Mouse (Mus musculus): ENCODE results near the gene Defa34. TPM values are rescaled to one million over a fixed set of nuclear protein-coding genes. Genes with fewer than 3 reads are reported as not detected.
"Not testable (repeated sequence)": the region's sequence is repeated elsewhere in the genome, so short reads cannot be mapped to it uniquely, and the experiment has no call there.

Gene Defa34
- not detected in 2 replicates for polyA plus RNA-seq (2016; fragmentation: Nextera tagmentation; extraction: Ambion mirVana)

- not testable (repeated sequence) for DNase-seq (ENCODE audit: low spot score); H3K36me3 ChIP-seq; H3K4me3 ChIP-seq; H3K4me1 ChIP-seq; H3K27ac ChIP-seq; H3K9me3 ChIP-seq; H3K27me3 ChIP-seq (ENCODE audit: insufficient read depth, poor library complexity, severe bottlenecking)
- 100% methylated on average over 1 of the region's 1 CpGs for WGBS
Observed at GRCm38 (mm10) chr8:21665497-21665896, at the start of gene Defa34. Gene Defa34 (plus strand): TSS chr8:21665797.

GRCm38 (mm10) chr8:21617883-21618282 lies 47.7 kb upstream of the Defa34 start, which contains the start of gene Defa26:
Gene Defa26 (plus strand): TSS chr8:21618183.
- not testable (repeated sequence) for H3K36me3 ChIP-seq; H3K4me3 ChIP-seq; H3K4me1 ChIP-seq; H3K27me3 ChIP-seq (ENCODE audit: insufficient read depth, poor library complexity, severe bottlenecking); H3K27ac ChIP-seq; DNase-seq (ENCODE audit: low spot score); H3K9me3 ChIP-seq
- 67% methylated on average over 1 of the region's 1 CpGs for WGBS

GRCm38 (mm10) chr8:21655480-21655879 lies 10.1 kb upstream of the Defa34 start, which contains the start of gene Defa17:
Gene Defa17 (plus strand): TSS chr8:21655780.
- WGBS, result 50% methylated on average over 1 of the region's 2 CpGs
- not testable (repeated sequence) for DNase-seq (ENCODE audit: low spot score); H3K27me3 ChIP-seq (ENCODE audit: insufficient read depth, poor library complexity, severe bottlenecking); H3K27ac ChIP-seq; H3K9me3 ChIP-seq; H3K36me3 ChIP-seq; H3K4me3 ChIP-seq; H3K4me1 ChIP-seq

- H3K36me3 ChIP-seq; H3K4me3 ChIP-seq; H3K27ac ChIP-seq; H3K27me3 ChIP-seq (ENCODE audit: insufficient read depth, poor library complexity, severe bottlenecking); H3K4me1 ChIP-seq; H3K9me3 ChIP-seq; DNase-seq (ENCODE audit: low spot score): not testable (repeated sequence)
- WGBS, result 63% methylated on average over 2 of the region's 2 CpGs
Observed at GRCm38 (mm10) chr8:21703545-21703944, 37.9 kb downstream of the Defa34 start, which contains the start of gene AY761184. Gene AY761184 (minus strand): TSS chr8:21703645.

Other genes with a start within 250 kb of the Defa34 start
- not detected in 2 replicates for gene Defa36, start 238.4 kb upstream of the Defa34 start, polyA plus RNA-seq (2016; fragmentation: Nextera tagmentation; extraction: Ambion mirVana)
- gene Gm7849, start 209.2 kb upstream of the Defa34 start, polyA plus RNA-seq (2016; fragmentation: Nextera tagmentation; extraction: Ambion mirVana), result not detected in 2 replicates
- gene Defa20, start 156.5 kb upstream of the Defa34 start, polyA plus RNA-seq (2016; fragmentation: Nextera tagmentation; extraction: Ambion mirVana), result not detected in 2 replicates
- not detected in 2 replicates for gene Defa32, start 136.8 kb upstream of the Defa34 start, polyA plus RNA-seq (2016; fragmentation: Nextera tagmentation; extraction: Ambion mirVana)
- gene Defa37, start 100.4 kb upstream of the Defa34 start, polyA plus RNA-seq (2016; fragmentation: Nextera tagmentation; extraction: Ambion mirVana), result not detected in 2 replicates
- gene Defa28, start 82.8 kb upstream of the Defa34 start, polyA plus RNA-seq (2016; fragmentation: Nextera tagmentation; extraction: Ambion mirVana), result not detected in 2 replicates
- not detected in 2 replicates for gene Gm7861, start 71.3 kb upstream of the Defa34 start, polyA plus RNA-seq (2016; fragmentation: Nextera tagmentation; extraction: Ambion mirVana)
- not detected in 2 replicates for gene Defa26, start 47.6 kb upstream of the Defa34 start, polyA plus RNA-seq (2016; fragmentation: Nextera tagmentation; extraction: Ambion mirVana)
- gene Defa17, start 10.0 kb upstream of the Defa34 start, polyA plus RNA-seq (2016; fragmentation: Nextera tagmentation; extraction: Ambion mirVana), result not detected in 2 replicates
- gene AY761184, start 37.8 kb downstream of the Defa34 start, polyA plus RNA-seq (2016; fragmentation: Nextera tagmentation; extraction: Ambion mirVana), result not detected in 2 replicates
- not detected in 2 replicates for gene Defa24, start 68.7 kb downstream of the Defa34 start, polyA plus RNA-seq (2016; fragmentation: Nextera tagmentation; extraction: Ambion mirVana)
- gene Defb50, start 157.7 kb downstream of the Defa34 start, polyA plus RNA-seq (2016; fragmentation: Nextera tagmentation; extraction: Ambion mirVana), result not detected in 2 replicates
- gene Defb2, start 174.1 kb downstream of the Defa34 start, polyA plus RNA-seq (2016; fragmentation: Nextera tagmentation; extraction: Ambion mirVana), result not detected in 2 replicates
- gene Defb10, start 193.1 kb downstream of the Defa34 start, polyA plus RNA-seq (2016; fragmentation: Nextera tagmentation; extraction: Ambion mirVana), result not detected in 2 replicates
- gene Defb9, start 219.6 kb downstream of the Defa34 start, polyA plus RNA-seq (2016; fragmentation: Nextera tagmentation; extraction: Ambion mirVana), result not detected in 2 replicates
- gene Defb11, start 240.6 kb downstream of the Defa34 start, polyA plus RNA-seq (2016; fragmentation: Nextera tagmentation; extraction: Ambion mirVana), result not detected in 2 replicates